Mouse (Mus musculus) midbrain, embryonic 14.5 days (tissue): ENCODE measurements around the gene Pik3r2. TPM values are rescaled to one million over a fixed set of nuclear protein-coding genes. Genes with fewer than 3 reads are reported as not detected.

Experiments used
- ATAC-seq: fragments of 200-750 bp; cut with Nextera tagmentation; 2 replicates; pipeline ENCODE4 v1.8.0; 2017; ENCODE audit warnings: moderate number of reproducible peaks, moderate library complexity; ENCODE audit not compliant: low FRiP score, low TSS enrichment
- DNase-seq: peaks from one replicate; pipeline ENCODE4 v3.0.0-alpha.2; 2015
- H3K27ac ChIP-seq: fragments of 300-500 bp; sonication (generic); replicated peaks from 2 replicates; pipeline ENCODE4 v1.5.1; 2014; ENCODE audit warnings: mild to moderate bottlenecking, low read depth, low read length, moderate library complexity
- H3K27me3 ChIP-seq: fragments of 300-500 bp; sonication (generic); 2 replicates; pipeline ENCODE4 v1.6.1; 2014; ENCODE audit warnings: low read length, control low read depth, mixed read lengths; ENCODE audit not compliant: control insufficient read depth, insufficient read depth
- H3K36me3 ChIP-seq: fragments of 300-500 bp; sonication (generic); 2 replicates; pipeline ENCODE4 v1.6.1; 2014; ENCODE audit warnings: low read length, control low read depth; ENCODE audit not compliant: control insufficient read depth, insufficient read depth
- H3K4me1 ChIP-seq: fragments of 300-500 bp; sonication (generic); 2 replicates; pipeline ENCODE4 v1.6.1; 2014; ENCODE audit warnings: mild to moderate bottlenecking, antibody characterized with exemption, low read length, control low read depth; ENCODE audit not compliant: control insufficient read depth, insufficient read depth
- H3K4me2 ChIP-seq: fragments of 300-500 bp; sonication (generic); 2 replicates; pipeline ENCODE4 v1.6.1; 2014; ENCODE audit warnings: mild to moderate bottlenecking, low read length, moderate library complexity
- H3K4me3 ChIP-seq: fragments of 300-500 bp; sonication (generic); replicated peaks from 2 replicates; pipeline ENCODE4 v1.5.1; 2014; ENCODE audit warnings: low read depth, low read length
- H3K9ac ChIP-seq: fragments of 300-500 bp; sonication (generic); replicated peaks from 2 replicates; pipeline ENCODE4 v1.6.1; 2014; ENCODE audit warnings: mild to moderate bottlenecking, low read length, moderate library complexity
- H3K9me3 ChIP-seq: fragments of 300-500 bp; sonication (generic); 2 replicates; pipeline ENCODE4 v1.6.1; 2016; ENCODE audit warnings: low read length, control low read depth, mixed read lengths; ENCODE audit not compliant: control insufficient read depth
- WGBS: fragments of 180-500 bp; shearing (Covaris S2); extraction: QIAGEN DNeasy Blood & Tissue Kit; methylation state at CpG from one replicate; pipeline ENCODE4 v1.1.7; 2014; 5-methylcytosine and 5-hydroxymethylcytosine counted together
- polyA plus RNA-seq: library from polyadenylated mRNA; unstranded; fragments of >200 nt; fragmentation: Nextera tagmentation; extraction: Ambion mirVana; gene quantifications from 2 replicates; pipeline ENCODE4 v1.2.1, GENCODE M21; 2014

The Pik3r2 gene
- polyA plus RNA-seq, 1 experiment from 2014 or later = 79.2 TPM

- Histone ChIP-seq H3K9ac (peak overlapping the region; percentile 39; the same call in 1 of the 2 replicates), H3K27ac (no peak overlapping the region), H3K4me3 (peak overlapping the region; percentile 47), H3K27me3 (peaks cover 37% of the 10 kb centered on the region), H3K9me3 (no peaks in the 10 kb centered on the region), H3K4me2 (peak overlapping the region; percentile 73), H3K36me3 (no peaks in the 10 kb centered on the region), H3K4me1 (peaks cover 11% of the 10 kb centered on the region)
- 2% methylated on average over 45 of the region's 47 CpGs for WGBS
- ATAC-seq (no peak), DNase-seq (no peak)
Observed at GRCm38 (mm10) chr8:70803761-70804480, 27.4 kb upstream of the Pik3r2 start.

GRCm38 (mm10) chr8:70802786-70803510 lies 26.4 kb upstream of the Pik3r2 start:
- peaks cover 16% of the 10 kb centered on the region for H3K4me1 ChIP-seq
- H3K9me3 ChIP-seq = no peaks in the 10 kb centered on the region
- H3K9ac ChIP-seq = no peak overlapping the region
- no peak for DNase-seq
- H3K4me3 ChIP-seq = no peak overlapping the region
- peaks cover 45% of the 10 kb centered on the region for H3K27me3 ChIP-seq
- no peaks in the 10 kb centered on the region for H3K36me3 ChIP-seq
- no peak for ATAC-seq
- 80% methylated on average over 11 of the region's 11 CpGs for WGBS
- no peak overlapping the region for H3K4me2 ChIP-seq
- no peak overlapping the region for H3K27ac ChIP-seq

GRCm38 (mm10) chr8:70801830-70802229 lies 25.3 kb upstream of the Pik3r2 start:
- Histone ChIP-seq H3K4me1 (peaks cover 20% of the 10 kb centered on the region), H3K9ac (no peak overlapping the region), H3K27me3 (peaks cover 45% of the 10 kb centered on the region), H3K4me2 (no peak overlapping the region), H3K36me3 (no peaks in the 10 kb centered on the region), H3K9me3 (no peaks in the 10 kb centered on the region), H3K27ac (no peak overlapping the region), H3K4me3 (no peak overlapping the region)
- DNase-seq = no peak
- ATAC-seq = no peak
- 79% methylated on average over 1 of the region's 1 CpGs for WGBS

- no peaks in the 10 kb centered on the region for H3K36me3 ChIP-seq
- WGBS = 35% methylated on average over 15 of the region's 15 CpGs
- H3K9me3 ChIP-seq = no peaks in the 10 kb centered on the region
- H3K9ac ChIP-seq = no peak overlapping the region
- ATAC-seq (no peak), DNase-seq (no peak)
- no peak overlapping the region for H3K27ac ChIP-seq
- peaks cover 24% of the 10 kb centered on the region for H3K4me1 ChIP-seq
- H3K4me3 ChIP-seq = no peak overlapping the region
- H3K4me2 ChIP-seq = no peak overlapping the region
- H3K27me3 ChIP-seq = peaks cover 45% of the 10 kb centered on the region
Observed at GRCm38 (mm10) chr8:70801156-70801555, 24.6 kb upstream of the Pik3r2 start.

GRCm38 (mm10) chr8:70800648-70801047 lies 24.1 kb upstream of the Pik3r2 start:
- no peak overlapping the region for H3K9ac ChIP-seq
- peaks cover 42% of the 10 kb centered on the region for H3K27me3 ChIP-seq
- H3K36me3 ChIP-seq = no peaks in the 10 kb centered on the region
- peaks cover 24% of the 10 kb centered on the region for H3K4me1 ChIP-seq
- H3K4me3 ChIP-seq = no peak overlapping the region
- H3K4me2 ChIP-seq = no peak overlapping the region
- no peak for ATAC-seq
- no peak for DNase-seq
- no peak overlapping the region for H3K27ac ChIP-seq
- no peaks in the 10 kb centered on the region for H3K9me3 ChIP-seq
- 46% methylated on average over 10 of the region's 10 CpGs for WGBS

- peak; percentile 45 for DNase-seq
- 11% methylated on average over 15 of the region's 15 CpGs for WGBS
- H3K9me3 ChIP-seq = no peaks in the 10 kb centered on the region
- peak overlapping the region; percentile 49 for H3K4me3 ChIP-seq
- H3K9ac ChIP-seq = peak overlapping the region; percentile 62; the same call in 1 of the 2 replicates
- no peak overlapping the region for H3K27ac ChIP-seq
- peak overlapping the region; percentile 89 for H3K4me2 ChIP-seq
- peaks cover 25% of the 10 kb centered on the region for H3K27me3 ChIP-seq
- H3K36me3 ChIP-seq = no peaks in the 10 kb centered on the region
- peaks cover 16% of the 10 kb centered on the region for H3K4me1 ChIP-seq
- no peak for ATAC-seq
Observed at GRCm38 (mm10) chr8:70798281-70798680, 21.8 kb upstream of the Pik3r2 start.

GRCm38 (mm10) chr8:70797081-70798070 lies 20.9 kb upstream of the Pik3r2 start:
- Histone ChIP-seq H3K9me3 (no peaks in the 10 kb centered on the region), H3K27ac (0 out of 2 replicates have a peak overlapping the region, but pooled peaks have one; percentile 26), H3K4me1 (peaks cover 24% of the 10 kb centered on the region), H3K4me3 (peak overlapping the region; percentile 49), H3K36me3 (no peaks in the 10 kb centered on the region), H3K4me2 (peak overlapping the region; percentile 89), H3K9ac (peak overlapping the region; percentile 62), H3K27me3 (peaks cover 19% of the 10 kb centered on the region)
- 1% methylated on average over 56 of the region's 57 CpGs for WGBS
- ATAC-seq (peak; percentile 84), DNase-seq (peak; percentile 91)

- H3K9me3 ChIP-seq = no peaks in the 10 kb centered on the region
- DNase-seq = no peak
- no peak for ATAC-seq
- H3K4me3 ChIP-seq = peak overlapping the region; percentile 49
- H3K27ac ChIP-seq = peak overlapping the region; percentile 26; the same call in 1 of the 2 replicates
- H3K4me1 ChIP-seq = peaks cover 27% of the 10 kb centered on the region
- peak overlapping the region; percentile 62 for H3K9ac ChIP-seq
- H3K36me3 ChIP-seq = no peaks in the 10 kb centered on the region
- H3K27me3 ChIP-seq = peaks cover 19% of the 10 kb centered on the region
- 1% methylated on average over 54 of the region's 54 CpGs for WGBS
- H3K4me2 ChIP-seq = peak overlapping the region; percentile 89
Observed at GRCm38 (mm10) chr8:70796403-70797080, 20.0 kb upstream of the Pik3r2 start.
